Mouse (Mus musculus) liver, embryonic 13.5 days (tissue): ENCODE measurements around the gene Acacb. TPM values are rescaled to one million over a fixed set of nuclear protein-coding genes. Genes with fewer than 3 reads are reported as not detected.

ENCODE experiments used
- ATAC-seq: fragments of 200-750 bp; cut with Nextera tagmentation; 2 replicates; pipeline ENCODE4 v1.8.0; 2017; ENCODE audit warnings: low read depth, mild to moderate bottlenecking, moderate number of reproducible peaks, moderate library complexity
- DNase-seq: peaks from one replicate; pipeline ENCODE4 v3.0.0; 2022
- H3K27ac ChIP-seq: fragments of 300-500 bp; sonication (generic); 2 replicates; pipeline ENCODE4 v1.5.1; 2015; ENCODE audit warnings: moderate library complexity, mild to moderate bottlenecking, inconsistent platforms
- H3K27me3 ChIP-seq: fragments of 300-500 bp; sonication (generic); 2 replicates; pipeline ENCODE4 v1.6.1; 2015; ENCODE audit warnings: mild to moderate bottlenecking, inconsistent platforms
- H3K36me3 ChIP-seq: fragments of 300-500 bp; sonication (generic); 2 replicates; pipeline ENCODE4 v1.6.1; 2015; ENCODE audit warnings: mild to moderate bottlenecking, inconsistent platforms
- H3K4me1 ChIP-seq: fragments of 300-500 bp; sonication (generic); replicated peaks from 2 replicates; pipeline ENCODE4 v1.6.1; 2015; ENCODE audit warnings: inconsistent platforms
- H3K4me2 ChIP-seq: fragments of 300-500 bp; sonication (generic); 2 replicates; pipeline ENCODE4 v1.6.1; 2015; ENCODE audit warnings: inconsistent platforms, mild to moderate bottlenecking, moderate library complexity
- H3K4me3 ChIP-seq: fragments of 300-500 bp; sonication (generic); replicated peaks from 2 replicates; pipeline ENCODE4 v1.5.1; 2015; ENCODE audit warnings: mild to moderate bottlenecking, inconsistent platforms
- H3K9ac ChIP-seq: fragments of 300-500 bp; sonication (generic); 2 replicates; pipeline ENCODE4 v1.6.1; 2015; ENCODE audit warnings: mild to moderate bottlenecking, inconsistent platforms
- H3K9me3 ChIP-seq: fragments of 300-500 bp; sonication (generic); replicated peaks from 2 replicates; pipeline ENCODE4 v1.6.1; 2016; ENCODE audit warnings: inconsistent platforms
- WGBS: fragments of 180-500 bp; shearing (Covaris S2); methylation state at CpG from one replicate; pipeline ENCODE4 v1.1.7; 2015; ENCODE audit not compliant: insufficient replicate concordance; 5-methylcytosine and 5-hydroxymethylcytosine counted together
- polyA plus RNA-seq: library from polyadenylated mRNA; unstranded; fragments of >200 nt; fragmentation: Nextera tagmentation; extraction: Ambion mirVana; gene quantifications from 2 replicates; pipeline ENCODE4 v1.2.1, GENCODE M21; 2015

Gene Acacb
- polyA plus RNA-seq, 1 experiment from 2014 or later = 0.56 TPM

GRCm38 (mm10) chr5:114275991-114276390, 129.7 kb downstream of the Acacb start:
- no peak overlapping the region for H3K9ac ChIP-seq
- peaks cover 84% of the 10 kb centered on the region for H3K27me3 ChIP-seq
- DNase-seq (no peak), ATAC-seq (no peak)
- no peaks in the 10 kb centered on the region for H3K36me3 ChIP-seq
- no peaks in the 10 kb centered on the region for H3K9me3 ChIP-seq
- no peak overlapping the region for H3K4me2 ChIP-seq
- WGBS = 36% methylated on average over 16 of the region's 16 CpGs
- peaks cover 3% of the 10 kb centered on the region; the same call in 1 of the 2 replicates for H3K4me1 ChIP-seq
- H3K4me3 ChIP-seq = no peak overlapping the region
- H3K27ac ChIP-seq = no peak overlapping the region

GRCm38 (mm10) chr5:114279382-114280143, 133.2 kb downstream of the Acacb start:
- 56% methylated on average over 12 of the region's 12 CpGs for WGBS
- Histone ChIP-seq H3K4me1 (no peaks in the 10 kb centered on the region), H3K27ac (no peak overlapping the region), H3K9me3 (no peaks in the 10 kb centered on the region), H3K36me3 (no peaks in the 10 kb centered on the region), H3K4me3 (no peak overlapping the region), H3K4me2 (no peak overlapping the region), H3K27me3 (peaks cover 48% of the 10 kb centered on the region), H3K9ac (no peak overlapping the region)
- DNase-seq (no peak), ATAC-seq (no peak)

GRCm38 (mm10) chr5:114282346-114282745, 136.0 kb downstream of the Acacb start:
- Histone ChIP-seq H3K36me3 (no peaks in the 10 kb centered on the region), H3K9ac (no peak overlapping the region), H3K27me3 (peaks cover 21% of the 10 kb centered on the region), H3K4me2 (no peak overlapping the region), H3K4me1 (no peaks in the 10 kb centered on the region), H3K9me3 (no peaks in the 10 kb centered on the region), H3K27ac (no peak overlapping the region), H3K4me3 (no peak overlapping the region)
- WGBS = 34% methylated on average over 6 of the region's 6 CpGs
- no peak for ATAC-seq
- DNase-seq = no peak

GRCm38 (mm10) chr5:114284604-114285397, 138.5 kb downstream of the Acacb start:
- Histone ChIP-seq H3K27me3 (peaks cover 15% of the 10 kb centered on the region), H3K9ac (no peak overlapping the region), H3K9me3 (no peaks in the 10 kb centered on the region), H3K27ac (no peak overlapping the region), H3K4me2 (no peak overlapping the region), H3K4me1 (no peaks in the 10 kb centered on the region), H3K4me3 (no peak overlapping the region), H3K36me3 (no peaks in the 10 kb centered on the region)
- ATAC-seq (no peak), DNase-seq (no peak)
- 66% methylated on average over 13 of the region's 13 CpGs for WGBS

- no peaks in the 10 kb centered on the region for H3K36me3 ChIP-seq
- H3K9ac ChIP-seq = no peak overlapping the region
- H3K9me3 ChIP-seq = no peaks in the 10 kb centered on the region
- peaks cover 15% of the 10 kb centered on the region for H3K27me3 ChIP-seq
- no peak overlapping the region for H3K27ac ChIP-seq
- no peak for DNase-seq
- 83% methylated on average over 3 of the region's 3 CpGs for WGBS
- H3K4me2 ChIP-seq = no peak overlapping the region
- H3K4me3 ChIP-seq = no peak overlapping the region
- ATAC-seq = no peak
- no peaks in the 10 kb centered on the region for H3K4me1 ChIP-seq
Measured at GRCm38 (mm10) chr5:114285398-114285700, 139.0 kb downstream of the Acacb start.

GRCm38 (mm10) chr5:114286102-114286501, 139.8 kb downstream of the Acacb start:
- Histone ChIP-seq H3K4me1 (no peaks in the 10 kb centered on the region), H3K9ac (no peak overlapping the region), H3K9me3 (no peaks in the 10 kb centered on the region), H3K27me3 (peaks cover 15% of the 10 kb centered on the region), H3K4me2 (no peak overlapping the region), H3K36me3 (no peaks in the 10 kb centered on the region), H3K27ac (no peak overlapping the region), H3K4me3 (no peak overlapping the region)
- 54% methylated on average over 4 of the region's 4 CpGs for WGBS
- DNase-seq (no peak), ATAC-seq (no peak)

- 64% methylated on average over 16 of the region's 16 CpGs for WGBS
Measured at GRCm38 (mm10) chr5:114286872-114287571, 140.7 kb downstream of the Acacb start.

GRCm38 (mm10) chr5:114288396-114288795, 142.1 kb downstream of the Acacb start:
- no peak overlapping the region for H3K4me3 ChIP-seq
- no peaks in the 10 kb centered on the region for H3K4me1 ChIP-seq
- DNase-seq (no peak), ATAC-seq (no peak)
- WGBS = 65% methylated on average over 5 of the region's 5 CpGs
- no peak overlapping the region for H3K27ac ChIP-seq
- H3K4me2 ChIP-seq = no peak overlapping the region
- H3K36me3 ChIP-seq = no peaks in the 10 kb centered on the region
- H3K27me3 ChIP-seq = peaks cover 15% of the 10 kb centered on the region
- no peaks in the 10 kb centered on the region for H3K9me3 ChIP-seq
- no peak overlapping the region for H3K9ac ChIP-seq

More at GRCm38 (mm10) chr5:114286872-114287571, 140.7 kb downstream of the Acacb start:
- Histone ChIP-seq H3K4me1 (no peaks in the 10 kb centered on the region), H3K9ac (no peak overlapping the region), H3K9me3 (no peaks in the 10 kb centered on the region), H3K36me3 (no peaks in the 10 kb centered on the region), H3K27ac (no peak overlapping the region), H3K4me3 (no peak overlapping the region), H3K4me2 (no peak overlapping the region), H3K27me3 (peaks cover 15% of the 10 kb centered on the region)
- ATAC-seq (no peak), DNase-seq (no peak)

GRCm38 (mm10) chr5:114288874-114289273, 142.5 kb downstream of the Acacb start, which contains the start of gene Myo1h:
Myo1h (plus strand) TSS chr5:114289166.
- Histone ChIP-seq H3K27ac (no peak within 1 kb of the TSS), H3K27me3 (peaks cover 15% of the 10 kb centered on the region), H3K4me1 (no peaks in the 10 kb centered on the region), H3K4me3 (no peak within 1 kb of the TSS), H3K4me2 (no peak within 1 kb of the TSS), H3K9me3 (no peaks in the 10 kb centered on the region), H3K36me3 (no peaks in the 10 kb centered on the region), H3K9ac (no peak within 1 kb of the TSS)
- 37% methylated on average over 13 of the region's 13 CpGs for WGBS
- DNase-seq (no peak), ATAC-seq (no peak)

GRCm38 (mm10) chr5:114290004-114290403, 143.7 kb downstream of the Acacb start:
- peaks cover 15% of the 10 kb centered on the region for H3K27me3 ChIP-seq

More at GRCm38 (mm10) chr5:114290004-114290403, 143.7 kb downstream of the Acacb start:
- ATAC-seq = no peak
- H3K27ac ChIP-seq = no peak overlapping the region
- no peak for DNase-seq
- no peaks in the 10 kb centered on the region for H3K4me1 ChIP-seq
- 58% methylated on average over 3 of the region's 3 CpGs for WGBS
- no peak overlapping the region for H3K4me3 ChIP-seq
- no peak overlapping the region for H3K4me2 ChIP-seq
- H3K9ac ChIP-seq = no peak overlapping the region
- no peaks in the 10 kb centered on the region for H3K36me3 ChIP-seq
- H3K9me3 ChIP-seq = no peaks in the 10 kb centered on the region
